Mouse (Mus musculus) lung, postnatal 10 days (tissue): ENCODE results near the gene Wwox.

ENCODE experiments used
- DNase-seq: peaks from one replicate; pipeline ENCODE4 v3.0.0; 2021

The Wwox gene

GRCm38 (mm10) chr8:114548837-114549236, 109.4 kb downstream of the Wwox start:
- DNase-seq: no peak

- DNase-seq: peak; percentile 33
Observed at GRCm38 (mm10) chr8:114550029-114550428, 110.6 kb downstream of the Wwox start.

GRCm38 (mm10) chr8:114552606-114553005, 113.2 kb downstream of the Wwox start:
- no peak for DNase-seq

- DNase-seq: no peak
Observed at GRCm38 (mm10) chr8:114554966-114555365, 115.5 kb downstream of the Wwox start.

GRCm38 (mm10) chr8:114555491-114556202, 116.2 kb downstream of the Wwox start:
- DNase-seq: peak; percentile 23

- DNase-seq: no peak
Observed at GRCm38 (mm10) chr8:114561191-114561590, 121.7 kb downstream of the Wwox start.

GRCm38 (mm10) chr8:114562486-114562885, 123.0 kb downstream of the Wwox start:
- DNase-seq: no peak

- no peak for DNase-seq
Observed at GRCm38 (mm10) chr8:114563361-114563760, 123.9 kb downstream of the Wwox start.

- DNase-seq: no peak
Observed at GRCm38 (mm10) chr8:114564036-114564435, 124.6 kb downstream of the Wwox start.

GRCm38 (mm10) chr8:114568531-114569166, 129.2 kb downstream of the Wwox start:
- peak; percentile 60 for DNase-seq

GRCm38 (mm10) chr8:114573014-114573746, 133.7 kb downstream of the Wwox start:
- DNase-seq: no peak

GRCm38 (mm10) chr8:114573747-114574093, 134.3 kb downstream of the Wwox start:
- no peak for DNase-seq

- no peak for DNase-seq
Observed at GRCm38 (mm10) chr8:114579292-114579691, 139.8 kb downstream of the Wwox start.

GRCm38 (mm10) chr8:114580684-114581083, 141.2 kb downstream of the Wwox start:
- DNase-seq: no peak

GRCm38 (mm10) chr8:114590336-114590867, 150.9 kb downstream of the Wwox start:
- DNase-seq: no peak

- peak; percentile 60 for DNase-seq
Observed at GRCm38 (mm10) chr8:114591296-114592280, 152.1 kb downstream of the Wwox start.

- no peak for DNase-seq
Observed at GRCm38 (mm10) chr8:114593424-114594157, 154.1 kb downstream of the Wwox start.

- no peak for DNase-seq
Observed at GRCm38 (mm10) chr8:114594811-114595210, 155.4 kb downstream of the Wwox start.

GRCm38 (mm10) chr8:114599555-114599954, 160.1 kb downstream of the Wwox start:
- DNase-seq: no peak

GRCm38 (mm10) chr8:114600196-114600595, 160.7 kb downstream of the Wwox start:
- no peak for DNase-seq

- no peak for DNase-seq
Observed at GRCm38 (mm10) chr8:114603046-114603445, 163.6 kb downstream of the Wwox start.

- no peak for DNase-seq
Observed at GRCm38 (mm10) chr8:114603561-114603960, 164.1 kb downstream of the Wwox start.
